Mouse (Mus musculus): ENCODE measurements around the gene Wfikkn1. TPM values are rescaled to one million over a fixed set of nuclear protein-coding genes. Genes with fewer than 3 reads are reported as not detected.

The Wfikkn1 gene
- 0.74 and 0.99 TPM in 2 replicates for polyA plus RNA-seq (2012; rRNA removed)

GRCm38 (mm10) chr17:25880196-25880910 is at the start of gene Wfikkn1:
TSS of gene Wfikkn1 (minus strand) at chr17:25880858.
- 77% methylated on average over 5 of the region's 5 CpGs for WGBS
- no peak for DNase-seq (ENCODE audit: low read depth in 1 of 2, low spot score in 2 of 2)
- Histone ChIP-seq H3K4me3 (ENCODE audit: extremely low read depth, insufficient read depth, insufficient read length) (no peak within 1 kb of the TSS), H3K36me3 (ENCODE audit: control insufficient read depth, insufficient read depth, low read length) (peaks cover 21% of the 10 kb centered on the region), H3K27ac (ENCODE audit: insufficient read depth, low read length) (no peak within 1 kb of the TSS), H3K4me1 (ENCODE audit: control insufficient read depth, insufficient read depth, insufficient read length) (no peaks in the 10 kb centered on the region; the same call in 1 of the 2 replicates), H3K27me3 (ENCODE audit: control insufficient read depth, insufficient read depth, low read length) (no peaks in the 10 kb centered on the region)
- no peak for TF ChIP-seq CTCF (IDR thresholded peaks at IDR 0.05; ENCODE audit: extremely low read depth, insufficient read depth, insufficient read length, insufficient replicate concordance)
- TF ChIP-seq POLR2A (IDR thresholded peaks at IDR 0.05; ENCODE audit: low read depth, low read length), result no peak

DNA sequence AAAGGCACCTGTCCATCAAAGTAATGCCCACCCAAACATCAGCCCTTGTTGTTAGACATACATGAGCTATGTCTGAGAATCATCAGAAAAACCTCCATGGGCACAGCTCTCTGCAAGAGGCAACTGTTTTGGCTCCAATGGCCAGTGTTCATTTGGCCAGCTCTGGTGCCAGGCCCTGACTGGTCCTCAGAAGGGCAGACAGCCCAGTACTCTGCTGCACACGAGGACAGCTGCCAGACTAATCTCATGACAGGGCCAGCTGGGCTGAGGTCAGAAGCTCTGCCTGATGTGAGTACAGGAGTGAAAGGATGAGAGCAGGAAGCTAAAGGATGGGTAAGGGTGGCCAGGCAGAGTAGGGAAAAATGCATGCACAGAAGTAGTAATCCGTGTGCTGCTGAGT is 44.7 kb upstream of the Wfikkn1 start:
- no peak overlapping the region for H3K4me3 ChIP-seq (ENCODE audit: extremely low read depth, insufficient read depth, insufficient read length)
- H3K4me1 ChIP-seq (ENCODE audit: control insufficient read depth, insufficient read depth, insufficient read length), result no peaks in the 10 kb centered on the region
- H3K27me3 ChIP-seq (ENCODE audit: control insufficient read depth, insufficient read depth, low read length), result no peaks in the 10 kb centered on the region
- WGBS, result 92% methylated on average over 2 of the region's 2 CpGs
- H3K27ac ChIP-seq (ENCODE audit: insufficient read depth, low read length), result no peak overlapping the region
- DNase-seq (ENCODE audit: low read depth in 1 of 2, low spot score in 2 of 2), result no peak
- TF ChIP-seq POLR2A (IDR thresholded peaks at IDR 0.05; ENCODE audit: low read depth, low read length) (no peak), CTCF (IDR thresholded peaks at IDR 0.05; ENCODE audit: extremely low read depth, insufficient read depth, insufficient read length, insufficient replicate concordance) (no peak)
- peaks cover 25% of the 10 kb centered on the region for H3K36me3 ChIP-seq (ENCODE audit: control insufficient read depth, insufficient read depth, low read length)

- Histone ChIP-seq H3K27me3 (ENCODE audit: control insufficient read depth, insufficient read depth, low read length) (no peaks in the 10 kb centered on the region), H3K27ac (ENCODE audit: insufficient read depth, low read length) (no peak overlapping the region)
- 66% methylated on average over 5 of the region's 5 CpGs for WGBS
Measured at GRCm38 (mm10) chr17:25922120-25922519, 41.5 kb upstream of the Wfikkn1 start.

DNA sequence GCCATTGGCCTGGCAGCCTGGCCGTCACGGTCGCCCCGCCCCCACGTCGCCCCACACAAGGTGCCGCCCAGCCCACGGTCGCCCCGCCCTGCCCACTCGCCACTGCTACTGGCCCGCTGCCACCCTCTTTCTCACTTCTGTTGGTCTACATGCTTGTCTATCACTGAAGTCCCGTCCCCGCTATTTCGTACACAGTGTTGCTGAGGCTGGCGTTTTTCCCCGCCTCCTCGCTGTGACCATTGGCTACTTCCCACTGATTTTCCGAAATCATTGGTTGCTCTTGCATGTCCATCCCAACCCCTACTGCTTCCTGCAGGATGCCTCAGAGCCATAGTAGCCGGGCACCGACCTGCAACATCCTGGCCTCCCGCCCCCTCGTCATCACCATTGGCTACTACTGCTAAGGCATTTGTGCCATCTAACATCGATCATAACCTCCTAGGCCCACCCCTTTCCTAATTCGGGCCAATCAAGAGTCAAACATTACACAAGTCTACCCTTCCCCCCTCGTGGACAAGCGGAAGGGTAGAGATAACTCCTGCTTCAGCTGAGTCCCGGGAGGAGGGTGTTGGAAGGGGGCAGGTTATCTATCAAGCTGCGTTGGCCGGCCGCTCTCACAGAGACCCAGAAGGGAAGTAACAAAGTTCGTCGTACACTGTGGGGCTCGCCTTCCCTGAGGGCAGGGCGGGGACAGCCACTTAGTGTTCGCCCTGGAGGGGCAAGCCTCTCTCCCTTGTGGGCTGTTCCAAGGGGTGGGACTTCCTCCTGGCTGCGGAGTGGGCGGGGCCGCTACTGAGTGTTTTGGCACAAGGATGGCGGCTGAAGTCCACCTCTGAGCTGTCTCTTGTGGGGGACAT is 39.4 kb upstream of the Wfikkn1 start:
- H3K27me3 ChIP-seq (ENCODE audit: control insufficient read depth, insufficient read depth, low read length), result no peaks in the 10 kb centered on the region
- no peak for TF ChIP-seq CTCF (IDR thresholded peaks at IDR 0.05; ENCODE audit: extremely low read depth, insufficient read depth, insufficient read length, insufficient replicate concordance)
- peak; percentile 54 for TF ChIP-seq POLR2A (IDR thresholded peaks at IDR 0.05; ENCODE audit: low read depth, low read length)
- H3K4me1 ChIP-seq (ENCODE audit: control insufficient read depth, insufficient read depth, insufficient read length), result peaks cover 9% of the 10 kb centered on the region; the same call in 1 of the 2 replicates
- H3K27ac ChIP-seq (ENCODE audit: insufficient read depth, low read length), result peak overlapping the region; percentile 94
- WGBS, result under 1% methylated on average over 38 of the region's 40 CpGs
- DNase-seq (ENCODE audit: low read depth in 1 of 2, low spot score in 2 of 2), result peak; percentile 99 to 100
- H3K4me3 ChIP-seq (ENCODE audit: extremely low read depth, insufficient read depth, insufficient read length), result peak overlapping the region; percentile 80
- no peaks in the 10 kb centered on the region for H3K36me3 ChIP-seq (ENCODE audit: control insufficient read depth, insufficient read depth, low read length)

More at GRCm38 (mm10) chr17:25922120-25922519, 41.5 kb upstream of the Wfikkn1 start:
- Histone ChIP-seq H3K4me3 (ENCODE audit: extremely low read depth, insufficient read depth, insufficient read length) (no peak overlapping the region), H3K36me3 (ENCODE audit: control insufficient read depth, insufficient read depth, low read length) (peaks cover 6% of the 10 kb centered on the region), H3K4me1 (ENCODE audit: control insufficient read depth, insufficient read depth, insufficient read length) (peaks cover 9% of the 10 kb centered on the region; the same call in 1 of the 2 replicates)
- no peak for DNase-seq (ENCODE audit: low read depth in 1 of 2, low spot score in 2 of 2)
- no peak for TF ChIP-seq POLR2A (IDR thresholded peaks at IDR 0.05; ENCODE audit: low read depth, low read length)

- Histone ChIP-seq H3K36me3 (ENCODE audit: control insufficient read depth, insufficient read depth, low read length) (no peaks in the 10 kb centered on the region), H3K27me3 (ENCODE audit: control insufficient read depth, insufficient read depth, low read length) (no peaks in the 10 kb centered on the region), H3K4me3 (ENCODE audit: extremely low read depth, insufficient read depth, insufficient read length) (peak within 1 kb of the TSS; percentile 95), H3K4me1 (ENCODE audit: control insufficient read depth, insufficient read depth, insufficient read length) (peaks cover 13% of the 10 kb centered on the region; the same call in 1 of the 2 replicates), H3K27ac (ENCODE audit: insufficient read depth, low read length) (peak within 1 kb of the TSS; percentile 94)
- peak in 1 of 2 experiments; percentile 33 for DNase-seq (ENCODE audit: low read depth in 1 of 2, low spot score in 2 of 2)
- no peak for TF ChIP-seq POLR2A (IDR thresholded peaks at IDR 0.05; ENCODE audit: low read depth, low read length)
- TF ChIP-seq CTCF (IDR thresholded peaks at IDR 0.05; ENCODE audit: extremely low read depth, insufficient read depth, insufficient read length, insufficient replicate concordance), result no peak
- 1% methylated on average over 72 of the region's 78 CpGs for WGBS
Measured at GRCm38 (mm10) chr17:25919144-25919785, 38.6 kb upstream of the Wfikkn1 start, which contains the start of gene Rab40c. TSS of gene Rab40c (minus strand) at chr17:25919727.

GRCm38 (mm10) chr17:25918037-25918750 is 37.5 kb upstream of the Wfikkn1 start:
- DNase-seq (ENCODE audit: low read depth in 1 of 2, low spot score in 2 of 2), result no peak
- no peak overlapping the region for H3K4me3 ChIP-seq (ENCODE audit: extremely low read depth, insufficient read depth, insufficient read length)
- 86% methylated on average over 9 of the region's 9 CpGs for WGBS
- H3K27ac ChIP-seq (ENCODE audit: insufficient read depth, low read length), result no peak overlapping the region
- no peaks in the 10 kb centered on the region for H3K27me3 ChIP-seq (ENCODE audit: control insufficient read depth, insufficient read depth, low read length)
- no peaks in the 10 kb centered on the region for H3K36me3 ChIP-seq (ENCODE audit: control insufficient read depth, insufficient read depth, low read length)
- peaks cover 21% of the 10 kb centered on the region; the same call in 1 of the 2 replicates for H3K4me1 ChIP-seq (ENCODE audit: control insufficient read depth, insufficient read depth, insufficient read length)
- TF ChIP-seq CTCF (IDR thresholded peaks at IDR 0.05; ENCODE audit: extremely low read depth, insufficient read depth, insufficient read length, insufficient replicate concordance) (no peak), POLR2A (IDR thresholded peaks at IDR 0.05; ENCODE audit: low read depth, low read length) (no peak)

All from spleen, adult 2 months (tissue).